Mouse (Mus musculus): ENCODE measurements at regions not wholly inside any gene's neighbourhood (a gene's known extent, or its start where the extent isn't known, plus 50 kb on each side); places are given as distances from the start of the nearest gene placed in this dataset.

DNA sequence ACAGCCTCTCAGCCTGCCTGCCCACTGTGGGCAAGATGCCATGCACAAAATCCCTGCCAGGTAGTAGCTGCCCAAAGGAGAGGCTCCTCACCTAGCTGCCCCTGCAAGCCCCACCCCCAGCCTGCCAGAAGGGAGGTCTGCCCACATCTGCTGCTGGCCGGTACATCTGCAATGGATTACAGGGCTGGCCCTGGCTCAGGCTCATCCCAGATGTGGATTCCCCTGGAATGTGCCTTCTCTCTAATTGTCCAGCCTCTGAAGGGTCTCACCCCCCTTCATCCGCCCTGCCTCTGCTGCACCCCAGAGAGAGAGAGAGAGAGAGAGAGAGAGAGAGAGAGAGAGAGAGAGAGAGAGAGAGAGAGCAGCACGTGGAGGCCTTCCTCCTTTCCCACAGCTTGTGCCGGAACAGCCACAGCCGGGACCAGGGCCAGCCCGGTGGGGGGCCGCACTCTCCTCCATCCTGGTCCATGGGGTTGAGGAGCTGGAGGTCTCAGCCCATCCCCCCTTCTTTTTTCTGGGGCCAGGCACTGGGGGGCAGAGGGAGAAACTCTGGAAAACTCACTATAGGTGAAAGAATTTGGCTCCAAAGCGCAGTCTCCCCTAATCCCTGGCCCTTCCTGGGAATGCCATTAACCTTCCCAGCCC is 161.2 kb upstream of the Tmem28 start:
- no peak for TF ChIP-seq CTCF (IDR thresholded peaks at IDR 0.05; ENCODE audit: borderline replicate concordance, extremely low read depth, insufficient read depth, insufficient read length)
- no peak for TF ChIP-seq POLR2A (IDR thresholded peaks at IDR 0.05; ENCODE audit: borderline replicate concordance, extremely low read depth, insufficient read depth, insufficient read length, poor library complexity, severe bottlenecking)

Measured in brain, embryonic 14.5 days (tissue).